8 mouse cellular contexts compared by ENCODE assay signal in genomic region chr11:3293361-3293760, GRCm38 (mm10). TPM values are rescaled to one million over a fixed set of nuclear protein-coding genes. Genes with fewer than 3 reads are reported as not detected.
DNase-seq lines count a peak whose midpoint lies in the region; ATAC-seq and TF ChIP-seq lines count a peak whose summit lies in the region.

No protein-coding gene starts in this region.

- no peak for TF ChIP-seq EP300 in liver, embryonic 14.5 days (IDR thresholded peaks at IDR 0.05; ENCODE audit: low read depth)

- no peak for DNase-seq in heart, embryonic 10.5 days (ENCODE audit: low spot score)
- no peak for DNase-seq in heart, adult 9 months (ENCODE audit: low spot score in 2 of 2)
- peak; percentile 37 for DNase-seq in thymus, postnatal 25 days
- DNase-seq in thymus, postnatal 10 days (ENCODE audit: low spot score in 2 of 2) = no peak
- no peak for DNase-seq in liver, embryonic 14.5 days (ENCODE audit: low read depth in 3 of 3, low spot score in 3 of 3)

- peak overlapping the region; percentile 99 for H3K4me2 ChIP-seq in liver, embryonic 14.5 days (ENCODE audit: low read depth)

- H3K36me3 ChIP-seq in heart, embryonic 10.5 days = peaks cover 63% of the 10 kb centered on the region
- H3K36me3 ChIP-seq in liver, embryonic 14.5 days (replicated peaks; ENCODE audit: control insufficient read depth, insufficient read depth, low read depth) = peaks cover 26% of the 10 kb centered on the region

- peak overlapping the region; percentile 90 for H3K4me3 ChIP-seq in heart, embryonic 10.5 days
- peak overlapping the region; percentile 0 to 80; a peak in 2 of 4 replicates for H3K4me3 ChIP-seq in liver, embryonic 14.5 days (ENCODE audit: insufficient read depth in 1 of 2, low read depth in 2 of 2, low read length in 2 of 2)

- 72% methylated on average over 4 of the region's 4 CpGs for WGBS in heart, embryonic 10.5 days
- 40% methylated on average over 4 of the region's 4 CpGs for WGBS in liver, embryonic 14.5 days (ENCODE audit: insufficient replicate concordance)

- H3K27me3 ChIP-seq in heart, embryonic 10.5 days (ENCODE audit: insufficient read depth, poor library complexity, severe bottlenecking) = no peaks in the 10 kb centered on the region
- H3K27me3 ChIP-seq in liver, embryonic 14.5 days (ENCODE audit: control insufficient read depth, insufficient read depth, low read length) = no peaks in the 10 kb centered on the region

- peak overlapping the region; percentile 73 for H3K9ac ChIP-seq in liver, embryonic 14.5 days (replicated peaks)

- no peak for TF ChIP-seq CTCF in liver, embryonic 14.5 days (IDR thresholded peaks at IDR 0.05; ENCODE audit: low read depth)

- peaks cover 45% of the 10 kb centered on the region for H3K4me1 ChIP-seq in heart, embryonic 10.5 days
- H3K4me1 ChIP-seq in liver, embryonic 14.5 days (replicated peaks; ENCODE audit: control insufficient read depth in 2 of 2, insufficient read depth in 2 of 2, low read length in 1 of 2) = peaks cover 3 to 28% of the 10 kb centered on the region in 2 experiments

- H3K9me3 ChIP-seq in heart, embryonic 10.5 days = no peaks in the 10 kb centered on the region
- H3K9me3 ChIP-seq in liver, embryonic 14.5 days (ENCODE audit: control insufficient read depth, low read length) = no peaks in the 10 kb centered on the region

- ATAC-seq in liver, embryonic 14.5 days (ENCODE audit: insufficient read depth) = no peak
- no peak for ATAC-seq in monocyte, adult 5-6 weeks (replicated peaks; ENCODE audit: insufficient number of reproducible peaks, low FRiP score, low TSS enrichment, poor library complexity, severe bottlenecking)
- ATAC-seq in CD4-positive, CD25-positive, alpha-beta regulatory T cell, adult 4 months = no peak
- ATAC-seq in inflammation-experienced regulatory T-cells, adult 6 months = no peak

- H3K27ac ChIP-seq in heart, embryonic 10.5 days = peak overlapping the region; percentile 100
- no peak overlapping the region for H3K27ac ChIP-seq in liver, embryonic 14.5 days

RNA-seq across cellular contexts. Expression of gene Patz1, which starts 4.7 kb away (rescaled TPM):
- polyA plus RNA-seq in heart, embryonic 10.5 days (2016; fragmentation: Nextera tagmentation; extraction: Ambion mirVana) = 32.0 and 49.1 TPM in 2 replicates
- 15.2 and 16.2 TPM in 2 replicates for polyA plus RNA-seq in liver, embryonic 14.5 days (2012; rRNA removed)
- 11.6 and 12.7 TPM in 2 replicates for polyA plus RNA-seq in liver, embryonic 14.5 days (2014; fragmentation: Nextera tagmentation; extraction: Ambion mirVana)
- 14.9 to 26.0 TPM (median 20.6 TPM) in 3 replicates for total RNA-seq in monocyte, adult 5-6 weeks (2017)
- 10 to 100 TPM; 14.2 to 17.7 TPM for polyA plus RNA-seq in CD4-positive, CD25-positive, alpha-beta regulatory T cell, adult 4 months (2017; shearing (Covaris generic))
- polyA plus RNA-seq in inflammation-experienced regulatory T-cells, adult 6 months (2017; shearing (Covaris generic)) = 10 to 100 TPM; 15.5 to 19.6 (median 16.0) TPM

RNA-seq across cellular contexts. Expression of gene Drg1, which starts 27.1 kb away (rescaled TPM):
- 217 and 263 TPM in 2 replicates for polyA plus RNA-seq in heart, embryonic 10.5 days (2016; fragmentation: Nextera tagmentation; extraction: Ambion mirVana)
- 24.6 and 38.4 TPM in 2 replicates for polyA plus RNA-seq in liver, embryonic 14.5 days (2012; rRNA removed)
- polyA plus RNA-seq in liver, embryonic 14.5 days (2014; fragmentation: Nextera tagmentation; extraction: Ambion mirVana) = 112 and 118 TPM in 2 replicates
- 165 to 210 TPM (median 199 TPM) in 3 replicates for total RNA-seq in monocyte, adult 5-6 weeks (2017)
- polyA plus RNA-seq in CD4-positive, CD25-positive, alpha-beta regulatory T cell, adult 4 months (2017; shearing (Covaris generic)) = 100 to 1,000 TPM; 175 to 190 TPM
- 100 to 1,000 TPM; 162 to 177 (median 172) TPM for polyA plus RNA-seq in inflammation-experienced regulatory T-cells, adult 6 months (2017; shearing (Covaris generic))

RNA-seq across cellular contexts. Expression of gene Pik3ip1, which starts 36.8 kb away (rescaled TPM):
- polyA plus RNA-seq in heart, embryonic 10.5 days (2016; fragmentation: Nextera tagmentation; extraction: Ambion mirVana) = 7.9 and 9.5 TPM in 2 replicates
- 0.79 and 0.96 TPM in 2 replicates for polyA plus RNA-seq in liver, embryonic 14.5 days (2012; rRNA removed)
- 0.42 and 0.94 TPM in 2 replicates for polyA plus RNA-seq in liver, embryonic 14.5 days (2014; fragmentation: Nextera tagmentation; extraction: Ambion mirVana)
- 17.3 to 18.3 TPM (median 18.0 TPM) in 3 replicates for total RNA-seq in monocyte, adult 5-6 weeks (2017)
- polyA plus RNA-seq in CD4-positive, CD25-positive, alpha-beta regulatory T cell, adult 4 months (2017; shearing (Covaris generic)) = 10 to 100 TPM; 54.8 to 78.5 TPM
- polyA plus RNA-seq in inflammation-experienced regulatory T-cells, adult 6 months (2017; shearing (Covaris generic)) = 10 to 100 TPM; 11.5 to 59.1 (median 35.3) TPM
